Mouse (Mus musculus) ES-E14 (cell line): Measurements from ENCODE around the gene Tat.

Experiments
- HCFC1 ChIP-seq: IDR thresholded peaks from 2 replicates; pipeline ENCODE4 v1.6.1; 2012; ENCODE audit warnings: low read length, inconsistent platforms, borderline replicate concordance; ENCODE audit not compliant: insufficient read depth
- MAFK ChIP-seq: IDR thresholded peaks from 2 replicates; pipeline ENCODE4 v1.6.1; 2014; ENCODE audit warnings: mild to moderate bottlenecking, low read depth, low read length, inconsistent platforms; ENCODE audit not compliant: insufficient read depth
- ZC3H11A ChIP-seq: IDR thresholded peaks from 2 replicates; pipeline ENCODE4 v1.6.1; 2012; ENCODE audit warnings: low read depth, mild to moderate bottlenecking, inconsistent platforms, low read length, borderline replicate concordance

DNA sequence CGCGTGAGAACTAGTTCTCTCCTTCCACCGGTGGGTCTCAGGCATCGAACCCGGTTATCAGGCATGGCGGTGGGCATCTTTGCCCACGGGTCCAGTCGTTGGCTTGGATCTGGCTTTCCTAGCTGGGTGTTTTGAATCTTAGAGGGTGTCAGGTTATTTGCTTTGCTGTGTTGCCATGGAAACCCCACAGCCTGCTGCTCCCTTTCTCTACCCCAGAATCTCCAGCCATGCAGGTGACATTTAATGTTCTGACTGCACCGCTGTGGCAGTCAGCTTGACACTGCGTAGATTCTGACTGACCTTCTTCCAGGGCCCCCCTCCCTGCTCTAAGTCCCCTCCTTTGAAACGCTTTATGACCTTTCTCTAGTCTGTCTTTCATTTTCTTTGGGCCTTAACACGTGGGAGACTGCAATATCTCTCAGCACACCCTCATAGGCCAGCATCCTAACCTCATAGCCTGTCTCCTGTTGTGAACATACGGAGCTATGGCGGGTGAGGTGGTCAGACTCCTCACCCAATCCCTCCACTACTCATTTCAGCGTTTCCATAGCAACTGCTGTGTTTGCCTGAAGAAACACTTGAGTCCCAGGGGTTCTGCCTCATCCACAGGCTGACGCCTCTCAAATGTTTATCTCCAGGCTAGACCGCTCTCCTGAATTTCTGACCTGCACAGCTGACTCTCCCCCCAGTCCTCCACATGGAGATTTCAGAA lies 16.2 kb downstream of the Tat start:
- TF ChIP-seq HCFC1: no peak
- no peak for TF ChIP-seq MAFK
- no peak for TF ChIP-seq ZC3H11A
